In genomic region chr19:6247526-6248300, GRCm38 (mm10) we compare ENCODE assay signal across 28 mouse cellular contexts. TPM values are rescaled to one million over a fixed set of nuclear protein-coding genes. Genes with fewer than 3 reads are reported as not detected.
"Had no signal": no experiment of that assay in that cellular context is flagged by ENCODE, and none has a peak within 500 bp of the region (broad histone marks: within the 10 kb centered on the region; RNA-seq: fewer than 3 reads in every experiment).

No protein-coding gene starts in this region.

- H3K27ac ChIP-seq: kidney, postnatal 0 days; layer of hippocampus, adult 2 months; limb, embryonic 15.5 days; liver, embryonic 14.5 days; midbrain, embryonic 12.5 days; neural tube, embryonic 13.5 days; stomach, embryonic 15.5 days had no signal

- H3K9ac ChIP-seq: limb, embryonic 15.5 days; liver, embryonic 14.5 days; liver, postnatal 0 days; lung, embryonic 14.5 days; midbrain, embryonic 12.5 days; neural tube, embryonic 13.5 days; stomach, embryonic 15.5 days had no signal

- DNase-seq: kidney, adult 2 months; kidney, postnatal 25 days; layer of hippocampus, adult 9-11 months; liver, postnatal 0 days; lung, embryonic 14.5 days; retina, postnatal 1 day; right cerebral cortex, postnatal 25 days; spleen, adult 18-20 months; thymus, adult 18-20 months; thymus, postnatal 36 days had no signal

- ATAC-seq: liver, postnatal 0 days; lung, postnatal 0 days; midbrain, embryonic 16.5 days had no signal

- H3K27me3 ChIP-seq: limb, embryonic 15.5 days; midbrain, embryonic 12.5 days; neural tube, embryonic 13.5 days; stomach, embryonic 15.5 days had no signal

- H3K4me2 ChIP-seq: limb, embryonic 15.5 days; liver, embryonic 11.5 days; lung, embryonic 14.5 days; midbrain, embryonic 12.5 days; neural tube, embryonic 13.5 days; stomach, embryonic 15.5 days had no signal

- H3K4me3 ChIP-seq: layer of hippocampus, adult 2 months; limb, embryonic 15.5 days; midbrain, embryonic 12.5 days; myocyte; neural tube, embryonic 13.5 days; stomach, embryonic 15.5 days had no signal

- H3K9me3 ChIP-seq: limb, embryonic 15.5 days; midbrain, embryonic 12.5 days; neural tube, embryonic 13.5 days; stomach, embryonic 15.5 days had no signal

RNA-seq across cellular contexts. Expression of gene Gpha2, which starts 21.5 kb away (rescaled TPM):
- total RNA-seq: layer of hippocampus, adult 2 months; layer of hippocampus, postnatal 25 days; left cerebral cortex, adult 18-20 months; left cerebral cortex, postnatal 25 days; megakaryocyte-erythroid progenitor cell, adult 5-6 weeks; monocyte, adult 5-6 weeks; neutrophil, adult 5-6 weeks had no signal
- polyA plus RNA-seq: kidney, embryonic 14.5 days; liver, embryonic 14.5 days; liver, postnatal 0 days; midbrain, embryonic 16.5 days; neural tube, embryonic 13.5 days had no signal
